Mouse (Mus musculus) urinary bladder, postnatal 14 days (tissue): ENCODE measurements around the gene Rnase1.
"Not testable (repeated sequence)": the region's sequence is repeated elsewhere in the genome, so short reads cannot be mapped to it uniquely, and the experiment has no call there.

Experiments
- DNase-seq: peaks from one replicate; pipeline ENCODE4 v3.0.0; 2021; ENCODE audit warnings: low spot score

The Rnase1 gene

DNA sequence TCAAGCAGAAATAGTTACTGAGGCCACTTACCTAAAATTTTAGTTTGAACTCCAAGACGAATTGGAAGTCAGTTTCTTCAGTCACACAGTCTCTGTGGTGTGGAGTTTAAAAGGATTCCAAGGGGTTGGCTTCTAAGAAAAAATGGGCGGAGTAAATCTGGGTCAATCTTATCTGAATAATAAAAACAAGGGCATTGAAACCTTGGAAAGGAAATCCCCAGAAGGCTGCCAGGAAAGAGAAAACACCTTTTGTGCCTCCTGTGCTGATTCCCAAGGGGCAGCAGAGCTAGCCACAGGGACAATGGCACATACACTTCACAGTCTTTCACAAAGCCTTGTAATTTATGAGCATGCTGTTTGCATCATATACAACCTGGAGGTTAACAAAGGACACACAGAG lies at the start of gene Rnase1:
TSS of gene Rnase1 (minus strand) at position 101 of the 400 bp plus-strand sequence.
- no peak for DNase-seq

DNA sequence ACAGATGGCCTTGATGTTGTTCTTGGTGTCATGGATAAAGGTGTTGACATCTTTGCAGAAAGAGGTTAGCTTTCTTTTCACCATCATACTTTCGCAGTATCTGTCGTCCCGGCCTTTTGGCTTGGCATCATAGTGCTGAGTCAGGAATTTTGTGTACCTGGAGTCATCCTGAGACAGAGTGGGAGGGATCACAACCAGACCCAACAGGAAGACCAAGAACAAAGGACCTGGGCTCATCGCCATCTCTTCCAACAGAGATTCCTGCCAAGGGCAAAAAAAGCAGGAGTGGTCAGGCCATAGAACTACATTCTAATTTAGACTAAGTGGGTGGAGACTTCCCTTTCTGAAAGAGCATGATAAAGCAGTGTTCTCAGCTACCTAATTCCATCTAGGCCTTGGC lies 49.1 kb upstream of the Rnase1 start:
- no peak for DNase-seq

DNA sequence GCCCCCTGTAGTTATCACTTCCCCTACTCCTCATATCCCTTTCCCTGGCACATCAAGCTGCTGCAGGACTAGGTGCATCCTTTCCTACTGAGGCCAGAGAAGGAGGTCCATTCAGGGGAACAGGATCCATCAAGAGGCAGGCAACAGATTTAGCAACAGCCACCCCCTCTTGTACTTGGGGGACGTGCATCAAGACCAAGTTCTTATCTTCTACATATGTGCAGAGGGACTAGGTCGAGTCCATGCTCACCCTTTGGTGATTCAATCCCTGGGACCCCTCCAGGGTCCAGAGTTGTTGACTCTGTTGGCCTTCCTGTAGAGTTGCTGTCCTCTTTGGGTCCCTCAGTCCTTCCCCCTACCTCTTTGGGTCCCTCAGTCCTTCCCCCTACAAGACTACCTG lies 34.5 kb upstream of the Rnase1 start:
- not testable (repeated sequence) for DNase-seq

DNA sequence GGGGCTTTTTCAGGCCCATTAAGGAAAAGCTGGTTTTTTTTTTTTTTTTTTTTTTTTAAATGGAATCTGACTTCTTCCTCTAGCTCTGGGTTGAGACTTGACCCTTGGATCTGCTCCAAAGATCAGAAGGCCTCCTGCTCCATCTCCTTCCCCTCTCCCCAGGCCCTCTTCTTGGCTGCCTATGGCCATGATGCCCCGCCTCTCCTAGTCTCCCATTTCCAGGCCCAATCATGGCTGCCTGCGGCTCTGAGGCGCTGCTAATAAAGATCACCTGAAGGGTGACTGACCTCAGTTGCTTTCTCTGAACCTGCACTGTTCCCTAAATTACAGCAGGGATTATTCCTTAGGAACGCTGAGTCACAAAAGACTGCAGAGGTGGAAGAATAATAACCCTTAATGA lies 27.3 kb upstream of the Rnase1 start:
- DNase-seq = no peak

DNA sequence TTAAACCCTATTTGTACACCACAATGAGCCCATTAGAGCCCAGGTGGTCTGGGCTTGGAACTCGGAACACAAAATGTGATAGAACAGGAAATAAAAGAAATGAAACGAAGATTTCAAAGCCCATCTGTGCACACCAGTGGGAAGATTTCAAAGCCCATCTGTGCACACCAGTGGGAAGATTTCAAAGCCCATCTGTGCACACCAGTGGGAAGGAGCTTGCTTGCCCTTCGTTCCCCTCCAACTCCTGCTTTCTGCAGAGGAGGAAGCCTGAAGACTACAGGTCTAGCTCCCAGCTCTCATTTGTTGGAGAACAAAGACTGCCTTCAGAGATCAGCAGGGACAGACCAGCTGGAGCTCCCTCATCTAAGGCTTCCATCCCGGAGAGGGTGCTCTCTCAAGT lies 26.4 kb upstream of the Rnase1 start:
- not testable (repeated sequence) for DNase-seq

DNA sequence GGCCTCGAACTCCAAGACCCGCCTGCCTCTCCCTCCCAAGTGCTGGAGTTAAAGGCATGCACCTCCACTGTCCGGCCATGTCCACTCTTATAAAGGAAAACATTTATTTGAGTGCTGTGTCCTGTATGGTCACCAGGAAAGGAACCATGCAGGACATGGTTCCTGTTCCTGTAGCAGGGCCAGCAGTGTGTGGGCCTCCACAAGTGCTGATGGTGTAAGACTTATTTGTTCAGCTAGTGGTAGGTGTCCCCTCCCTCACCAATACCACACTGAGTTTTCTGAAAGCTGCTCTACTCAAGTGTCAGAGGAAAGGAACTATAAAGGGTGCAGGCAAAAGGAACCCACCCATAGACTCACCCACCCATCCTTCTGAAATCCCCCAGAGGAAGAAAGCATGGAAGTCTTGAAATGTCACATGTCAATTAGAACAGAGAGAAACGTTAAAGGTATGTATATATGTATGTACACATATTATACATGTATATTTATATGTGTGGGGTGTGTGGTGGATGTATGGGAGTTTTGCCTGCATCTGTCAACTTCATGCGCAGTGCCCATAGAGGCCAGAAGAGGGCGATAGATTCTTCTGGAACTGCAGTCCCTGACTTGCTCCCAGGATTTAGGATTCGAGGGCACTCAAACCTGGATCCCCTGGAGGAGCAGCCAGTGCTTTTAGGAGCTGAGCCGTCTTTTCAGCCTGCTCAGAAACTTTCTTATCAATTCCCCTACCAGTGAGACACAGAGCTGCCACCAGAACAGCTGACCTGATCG lies 25.7 kb upstream of the Rnase1 start:
- peak; percentile 54 for DNase-seq

DNA sequence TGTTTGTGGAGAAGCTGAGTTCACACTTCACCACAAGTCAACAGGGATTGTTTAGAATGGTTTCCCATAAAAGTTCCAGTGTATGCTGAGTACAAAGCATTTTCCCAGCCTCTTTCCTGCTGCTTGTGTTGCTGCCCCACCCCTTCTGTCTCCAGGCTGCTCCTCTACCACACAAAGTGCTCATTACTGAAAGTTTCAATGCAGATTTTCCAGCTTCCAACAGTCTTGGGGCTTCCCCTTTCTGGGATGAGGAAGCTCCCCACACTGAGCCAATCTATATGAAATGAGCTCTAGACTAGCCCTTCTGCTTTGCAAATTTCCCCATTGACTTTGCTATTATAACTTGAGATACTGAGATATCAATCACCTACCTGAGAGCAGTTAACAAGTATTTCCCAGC lies 19.5 kb upstream of the Rnase1 start:
- DNase-seq = no peak

DNA sequence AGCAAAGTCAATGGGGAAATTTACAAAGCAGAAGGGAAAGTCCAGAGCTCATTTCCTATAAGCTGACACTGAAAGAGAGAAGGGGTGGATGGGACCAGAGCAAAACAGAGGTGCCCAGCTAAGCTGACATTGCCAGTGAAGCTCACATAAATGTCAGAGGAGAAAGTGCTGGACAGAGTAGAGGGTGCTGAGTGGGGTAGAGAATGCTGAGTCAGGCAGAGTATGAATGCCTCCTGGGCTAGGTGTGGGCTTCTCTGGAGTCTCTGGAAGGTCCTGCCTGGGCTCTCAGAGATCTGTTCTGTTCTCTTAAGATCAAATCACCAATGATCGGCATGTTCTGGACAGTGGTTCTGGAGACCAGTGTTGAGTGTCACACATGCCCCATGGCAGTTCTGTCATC lies 18.9 kb upstream of the Rnase1 start:
- no peak for DNase-seq

DNA sequence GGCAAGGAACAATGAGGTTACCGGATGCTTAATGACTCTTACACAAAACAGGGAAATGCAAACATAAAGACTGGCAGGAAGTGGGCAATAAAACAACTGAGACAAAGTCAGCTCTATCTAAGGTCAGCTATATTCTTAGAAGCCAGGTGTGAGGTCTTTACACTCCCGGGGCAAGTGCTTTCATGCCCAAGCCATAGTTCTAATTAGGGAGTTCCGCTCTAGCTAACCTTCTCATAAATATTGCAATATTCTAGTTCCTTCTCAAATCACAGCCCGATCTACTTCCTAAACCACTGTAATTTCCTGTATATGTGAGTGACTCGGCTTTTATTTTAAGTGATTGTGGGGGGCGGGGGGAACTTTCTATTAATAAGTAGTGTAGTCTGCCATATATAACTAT lies 16.7 kb upstream of the Rnase1 start:
- not testable (repeated sequence) for DNase-seq

DNA sequence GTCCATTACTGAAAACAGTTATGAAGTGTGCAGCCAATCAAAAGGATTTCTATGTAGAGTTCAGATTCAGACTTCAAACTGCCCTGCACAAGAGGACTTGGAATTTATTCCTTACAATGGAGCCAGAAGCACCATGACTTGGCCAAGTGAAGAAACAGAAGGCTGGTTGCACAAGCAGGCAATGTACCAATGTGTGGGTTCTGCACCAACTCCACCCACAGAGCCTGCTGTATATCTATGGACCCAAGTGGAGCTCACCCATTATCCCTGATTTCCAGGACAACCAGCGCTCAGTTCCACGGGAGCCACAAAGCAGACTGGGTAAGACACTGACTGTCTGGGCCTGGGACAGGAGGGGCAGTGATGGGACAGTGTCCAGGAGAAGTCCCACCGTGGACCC lies 15.4 kb upstream of the Rnase1 start, which contains the start of gene Rnase2b:
TSS of gene Rnase2b (plus strand) at position 285 of the 400 bp plus-strand sequence.
- not testable (repeated sequence) for DNase-seq

DNA sequence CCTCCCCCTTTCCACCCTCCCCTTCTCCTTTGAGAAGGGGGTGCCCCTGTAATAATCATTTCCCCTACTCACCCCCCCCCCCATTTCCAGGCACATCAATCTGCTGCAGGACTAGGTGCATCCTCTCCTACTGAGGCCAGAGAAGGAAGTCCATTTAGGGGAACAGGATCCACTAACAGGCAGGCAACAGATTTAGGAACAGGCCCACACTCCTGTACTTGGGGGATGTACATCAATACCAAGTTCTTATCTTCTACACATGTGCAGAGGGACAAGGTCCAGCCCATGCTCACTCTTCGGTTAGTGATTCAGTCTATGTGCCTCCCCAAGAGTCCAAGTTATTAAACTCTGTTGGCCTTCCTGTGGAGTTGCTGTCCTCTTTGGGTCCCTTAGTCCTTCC lies 10.5 kb upstream of the Rnase1 start:
- no peak for DNase-seq

DNA sequence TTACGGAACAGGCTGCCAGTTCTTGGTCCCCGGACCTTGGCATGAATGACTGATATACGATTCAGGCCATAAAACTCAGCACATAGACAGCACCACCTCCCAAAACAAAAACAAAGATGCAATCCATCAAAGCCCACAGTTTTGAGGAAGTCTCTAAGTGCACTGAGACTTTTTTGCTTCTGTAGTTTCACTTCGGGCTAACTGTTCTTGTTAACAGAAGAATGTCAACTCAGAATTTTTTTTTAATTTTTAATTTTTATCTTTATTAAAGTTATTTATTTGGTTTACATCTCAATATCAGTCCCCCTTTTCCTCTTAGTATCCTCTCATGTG lies 10.1 kb upstream of the Rnase1 start:
- no peak for DNase-seq

DNA sequence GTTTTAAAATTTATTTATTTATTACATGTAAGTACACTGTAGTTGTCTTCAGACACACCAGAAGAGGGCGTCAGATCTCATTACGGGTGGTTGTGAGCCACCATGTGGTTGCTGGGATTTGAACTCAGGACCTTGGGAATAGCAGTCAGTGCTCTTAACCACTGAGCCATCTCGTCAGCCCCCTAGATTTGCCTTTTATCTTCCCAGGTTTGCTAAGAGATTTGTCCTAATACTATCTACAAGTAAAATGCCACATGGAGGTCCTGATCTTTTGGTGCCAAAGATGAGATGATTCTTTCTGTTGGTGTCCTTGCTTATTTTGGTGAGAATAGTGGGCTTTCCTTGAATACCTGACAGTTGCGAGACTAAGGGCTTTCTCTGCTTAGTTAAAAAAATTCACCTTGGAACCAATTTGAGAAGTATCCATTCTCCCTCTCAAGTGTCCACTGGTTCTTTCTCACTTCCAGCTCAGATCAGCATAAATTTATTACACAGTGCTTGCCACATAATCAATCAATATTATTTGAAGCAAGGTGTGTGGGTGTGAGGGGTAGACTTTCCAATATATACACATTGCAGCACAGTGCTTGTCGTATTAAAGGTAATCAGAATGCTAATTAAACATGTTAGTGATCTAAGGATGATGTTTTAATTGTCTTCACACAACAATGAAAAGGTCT lies 9.6 kb upstream of the Rnase1 start:
- DNase-seq = no peak

DNA sequence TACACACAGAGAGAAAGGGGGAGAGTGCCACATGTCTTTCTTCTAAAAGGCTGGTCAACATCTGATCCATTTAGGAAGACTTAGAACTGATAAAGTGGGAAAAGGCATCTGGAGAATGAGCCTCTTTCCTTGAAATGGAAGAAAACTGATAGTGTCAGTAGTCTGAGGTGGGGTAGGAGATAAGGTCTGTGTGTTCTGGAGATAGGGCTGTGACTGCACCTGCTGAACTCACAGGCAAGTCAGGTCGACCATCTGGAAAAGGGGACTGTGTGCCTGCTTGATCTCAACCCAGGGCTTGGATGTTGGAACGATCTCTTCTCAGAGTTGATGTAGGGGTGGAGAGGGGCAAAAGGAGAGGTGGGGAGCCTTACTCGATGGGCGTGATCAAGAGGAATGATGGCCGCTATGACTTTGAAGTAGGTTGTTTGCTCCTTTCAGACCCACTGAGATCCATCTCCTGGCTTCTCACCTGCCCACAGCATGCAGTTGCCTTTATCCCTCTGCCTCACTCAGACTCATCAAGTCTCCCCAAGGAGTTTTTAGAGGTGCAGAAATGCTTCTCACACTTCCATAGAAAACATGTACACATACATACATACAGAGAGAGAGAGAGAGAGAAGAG lies 5.8 kb upstream of the Rnase1 start:
- DNase-seq = no peak

DNA sequence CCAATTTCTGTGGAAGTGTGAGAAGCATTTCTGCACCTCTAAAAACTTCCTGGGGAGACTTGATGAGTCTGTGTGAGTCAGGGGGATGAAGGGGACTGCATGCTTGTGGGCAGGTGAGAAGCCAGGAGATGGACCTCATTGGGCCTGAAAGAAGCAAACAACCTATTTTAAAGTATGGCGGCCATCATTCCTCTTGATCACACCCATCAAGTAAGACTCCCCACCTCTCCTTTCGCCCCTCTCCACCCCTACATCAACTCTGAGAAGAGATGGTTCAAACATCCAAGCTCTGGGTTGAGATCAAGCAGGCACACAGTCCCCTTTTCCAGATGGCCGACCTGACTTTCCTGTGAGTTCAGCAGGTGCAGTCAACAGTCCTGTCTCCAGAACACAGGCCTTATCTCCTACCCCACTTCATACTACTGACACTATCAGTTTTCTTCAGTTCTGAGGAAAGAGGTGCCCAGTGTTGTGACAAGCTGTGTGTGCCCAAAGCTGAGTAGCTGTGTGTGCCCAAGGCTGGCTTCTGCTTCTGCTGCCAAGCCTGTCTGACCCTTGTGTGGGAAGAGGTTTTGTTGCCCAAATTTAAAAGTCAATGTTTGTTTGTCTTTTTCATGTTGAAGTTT lies 3.7 kb upstream of the Rnase1 start:
- no peak for DNase-seq

DNA sequence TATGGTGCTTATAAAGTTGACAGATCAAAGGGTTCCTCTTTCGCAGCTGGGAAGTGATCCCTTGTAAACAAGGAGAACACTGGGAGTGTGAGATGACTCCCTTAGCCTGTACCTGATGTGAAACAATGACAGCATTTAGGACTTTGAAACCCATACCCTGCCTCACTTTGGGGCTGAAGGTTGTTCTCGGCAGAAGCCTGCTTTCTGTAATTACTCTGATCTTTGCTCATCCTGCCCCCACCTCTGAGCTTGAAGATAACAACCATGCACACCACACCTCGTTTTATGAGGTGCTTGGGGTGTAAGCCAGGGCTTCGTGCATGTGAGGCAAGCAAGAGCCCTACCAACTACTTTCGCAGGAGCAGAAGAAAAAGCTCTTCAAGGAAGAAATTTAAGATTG lies 2.6 kb upstream of the Rnase1 start:
- DNase-seq = no peak

DNA sequence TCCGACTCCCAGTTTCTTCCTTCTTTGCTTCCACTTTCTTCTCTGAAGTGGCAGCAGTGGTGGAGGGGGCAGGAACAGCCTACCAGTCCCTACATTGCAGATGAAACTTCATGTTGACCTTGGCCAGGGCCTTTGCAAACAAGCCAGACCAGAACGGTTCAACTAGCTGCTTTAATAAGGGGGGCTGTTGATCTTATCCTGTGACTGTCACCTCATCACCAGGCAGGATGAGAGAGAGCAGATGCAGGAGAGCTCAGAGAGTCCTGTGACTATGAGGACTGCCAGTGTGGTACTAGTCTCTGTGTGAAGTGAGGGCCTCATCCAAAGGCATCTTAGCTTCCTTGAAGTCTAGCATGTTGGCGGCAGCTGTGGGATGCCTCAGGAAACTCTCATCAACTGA lies 1.4 kb upstream of the Rnase1 start:
- no peak for DNase-seq

DNA sequence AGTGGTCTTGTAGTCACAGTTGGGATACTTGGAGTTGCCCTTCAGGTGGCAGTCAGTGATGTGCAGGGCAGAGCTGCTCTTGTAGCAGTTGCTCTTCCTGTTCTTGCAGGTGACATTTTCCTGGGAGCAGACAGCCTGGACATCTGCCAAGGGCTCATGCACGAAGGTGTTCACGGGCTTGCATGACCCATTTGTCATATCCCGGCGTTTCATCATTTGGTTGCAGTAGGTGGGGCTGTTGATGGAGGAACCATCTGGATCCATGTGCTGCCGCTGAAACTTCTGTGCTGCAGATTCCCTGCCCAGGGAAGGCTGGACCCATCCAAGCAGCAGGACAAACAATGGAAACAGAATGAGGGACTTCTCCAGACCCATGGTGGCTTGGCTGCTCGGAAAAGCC lies 1.1 kb downstream of the Rnase1 start:
- peak; percentile 54 for DNase-seq

DNA sequence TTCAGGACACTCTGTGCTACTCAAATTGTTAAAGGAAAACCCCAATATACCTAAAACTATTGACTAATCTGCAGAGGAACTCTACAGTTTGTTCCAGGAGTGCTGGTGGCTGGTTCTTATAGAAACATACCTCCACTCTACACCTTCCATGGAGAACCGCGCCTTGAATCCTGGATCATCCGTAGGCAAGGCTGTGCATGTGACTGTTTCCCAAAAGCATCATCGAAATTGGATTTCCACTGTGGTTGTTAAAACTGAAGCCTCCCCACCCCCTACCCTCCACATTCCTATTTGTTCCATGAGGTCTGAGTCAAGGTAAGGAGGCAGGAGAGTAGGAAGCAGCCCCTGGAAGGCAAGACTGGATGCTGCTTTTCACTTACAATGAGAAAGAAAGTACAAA lies 2.1 kb downstream of the Rnase1 start:
- DNase-seq = no peak

DNA sequence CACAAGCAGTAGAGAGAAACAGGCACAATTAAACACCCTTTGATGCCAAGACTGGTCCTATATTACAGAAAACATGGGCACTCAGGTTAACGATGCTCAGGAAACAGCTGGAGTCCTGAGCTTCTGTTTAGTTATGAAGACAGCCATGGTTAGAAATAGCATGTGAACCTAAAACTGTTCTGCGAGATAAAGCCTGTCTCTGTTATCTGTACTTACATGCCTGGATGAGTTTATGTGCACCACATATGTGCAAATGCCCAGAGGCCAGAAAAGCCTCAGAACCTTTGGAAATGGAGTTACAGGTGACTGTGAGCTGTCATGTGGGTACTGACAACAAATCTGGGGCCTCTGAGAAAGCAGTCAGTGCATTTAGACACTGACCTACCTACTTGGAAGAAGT lies 2.6 kb downstream of the Rnase1 start:
- no peak for DNase-seq

DNA sequence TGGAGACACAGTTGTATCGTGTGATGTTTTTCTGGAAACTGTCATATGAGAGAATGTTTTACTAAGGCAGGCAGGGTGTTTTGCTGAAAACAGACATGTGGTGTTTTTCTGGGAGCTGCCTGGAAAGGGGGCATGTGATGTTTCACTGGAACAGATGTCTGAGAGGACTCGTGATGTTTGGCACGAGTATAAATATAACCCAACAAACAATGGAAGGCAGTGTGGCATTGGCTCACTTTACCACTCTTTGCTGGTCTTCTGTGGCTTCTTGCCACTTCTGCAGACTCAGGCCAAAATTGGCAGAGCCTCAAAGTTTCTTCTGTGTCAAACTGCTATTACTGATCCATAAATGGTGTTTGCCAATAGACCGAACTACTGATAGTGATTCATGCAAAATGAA lies 3.3 kb downstream of the Rnase1 start:
- no peak for DNase-seq

DNA sequence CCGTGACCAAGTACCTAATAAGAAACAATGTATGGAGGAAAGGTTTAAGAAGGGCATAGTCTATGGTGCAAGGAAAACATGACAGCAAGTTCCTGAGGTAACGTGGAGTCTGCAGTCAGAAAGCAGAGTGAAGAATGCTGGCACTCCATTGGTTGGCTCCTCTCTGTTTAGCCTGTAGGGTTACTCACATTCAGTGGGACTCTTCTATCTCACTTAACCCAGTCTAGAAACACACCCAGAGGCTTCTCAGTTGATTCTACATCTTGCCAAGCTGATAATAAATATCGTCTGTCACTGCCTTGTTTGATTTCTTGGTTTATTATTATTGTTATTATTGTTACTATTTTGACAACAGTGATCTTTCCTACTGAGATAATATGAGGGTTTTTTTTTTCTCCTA lies 4.0 kb downstream of the Rnase1 start:
- DNase-seq = no peak

DNA sequence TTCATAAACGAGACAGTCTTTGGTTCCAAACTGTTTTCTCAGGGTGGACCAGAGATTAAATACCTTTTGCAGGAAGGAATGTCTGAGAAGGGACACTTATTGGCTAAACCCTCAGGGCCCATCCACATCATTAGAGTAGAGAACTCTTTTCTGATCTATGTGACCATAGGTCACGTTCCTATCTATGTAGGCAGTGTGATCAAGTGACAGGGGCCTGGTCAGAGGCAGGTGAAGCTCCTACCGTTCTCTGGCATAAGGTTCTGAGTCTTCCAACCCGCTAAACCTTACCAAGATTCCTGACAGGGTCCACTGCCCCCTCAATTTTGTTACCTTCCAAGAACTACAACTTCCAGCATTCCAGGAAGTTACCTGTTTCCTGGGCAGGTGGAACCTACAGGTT lies 4.5 kb downstream of the Rnase1 start:
- no peak for DNase-seq
